Comparison of ENCODE assay signal across 19 mouse cellular contexts in genomic region chr6:99625306-99625705, GRCm38 (mm10). TPM values are rescaled to one million over a fixed set of nuclear protein-coding genes. Genes with fewer than 3 reads are reported as not detected.
DNase-seq lines count a peak whose midpoint lies in the region; ATAC-seq and TF ChIP-seq lines count a peak whose summit lies in the region.
"Had no signal": no experiment of that assay in that cellular context is flagged by ENCODE, and none has a peak within 500 bp of the region (broad histone marks: within the 10 kb centered on the region; RNA-seq: fewer than 3 reads in every experiment).

No protein-coding gene starts in this region.

- H3K9me3 ChIP-seq in liver, embryonic 16.5 days (replicated peaks; ENCODE audit: control insufficient read depth, low read length) = no peaks in the 10 kb centered on the region
- no peaks in the 10 kb centered on the region for H3K9me3 ChIP-seq in stomach, embryonic 16.5 days (replicated peaks; ENCODE audit: control insufficient read depth, low read length)
- H3K9me3 ChIP-seq in stomach, postnatal 0 days (ENCODE audit: control insufficient read depth, low read length) = no peaks in the 10 kb centered on the region
- no peaks in the 10 kb centered on the region for H3K9me3 ChIP-seq in heart, embryonic 11.5 days (replicated peaks; ENCODE audit: control insufficient read depth, low read length)
- H3K9me3 ChIP-seq: embryonic facial prominence, embryonic 15.5 days; forebrain, embryonic 13.5 days; intestine, embryonic 15.5 days had no signal

- H3K27me3 ChIP-seq in liver, embryonic 16.5 days (ENCODE audit: control insufficient read depth, insufficient read depth, low read depth, low read length) = no peaks in the 10 kb centered on the region
- H3K27me3 ChIP-seq in stomach, embryonic 16.5 days (ENCODE audit: control insufficient read depth, insufficient read depth, low read length) = no peaks in the 10 kb centered on the region
- H3K27me3 ChIP-seq in stomach, postnatal 0 days (ENCODE audit: control insufficient read depth, insufficient read depth, low read length) = no peaks in the 10 kb centered on the region
- no peaks in the 10 kb centered on the region for H3K27me3 ChIP-seq in heart, embryonic 11.5 days (ENCODE audit: control insufficient read depth, insufficient read depth, low read length)
- H3K27me3 ChIP-seq: embryonic facial prominence, embryonic 15.5 days; forebrain, embryonic 13.5 days; intestine, embryonic 15.5 days had no signal

- ATAC-seq in liver, embryonic 16.5 days (ENCODE audit: low read depth) = no peak
- no peak for ATAC-seq in stomach, embryonic 16.5 days (ENCODE audit: insufficient read depth, low FRiP score)
- no peak for ATAC-seq in stomach, postnatal 0 days (ENCODE audit: low FRiP score, low TSS enrichment)
- peak; percentile 46; the same call in 1 of the 2 replicates for ATAC-seq in megakaryocyte, adult 5-6 weeks (ENCODE audit: poor library complexity, severe bottlenecking)
- ATAC-seq in heart, embryonic 11.5 days (replicated peaks; ENCODE audit: insufficient number of reproducible peaks, low FRiP score, low TSS enrichment) = no peak
- ATAC-seq: forebrain, embryonic 13.5 days; intestine, embryonic 15.5 days had no signal

- H3K4me1 ChIP-seq in liver, embryonic 16.5 days (ENCODE audit: control insufficient read depth, low read depth, low read length) = no peaks in the 10 kb centered on the region
- peaks cover 10% of the 10 kb centered on the region; the same call in 1 of the 2 replicates for H3K4me1 ChIP-seq in stomach, embryonic 16.5 days (ENCODE audit: control insufficient read depth, insufficient read depth, low read length)
- no peaks in the 10 kb centered on the region for H3K4me1 ChIP-seq in stomach, postnatal 0 days (replicated peaks; ENCODE audit: control insufficient read depth, insufficient read depth)
- H3K4me1 ChIP-seq in heart, embryonic 11.5 days (ENCODE audit: control insufficient read depth, insufficient read depth, low read length) = peaks cover 5% of the 10 kb centered on the region; the same call in 1 of the 2 replicates
- H3K4me1 ChIP-seq: intestine, embryonic 15.5 days had no signal

- 43% methylated on average over 7 of the region's 7 CpGs for WGBS in liver, embryonic 16.5 days (ENCODE audit: insufficient replicate concordance)
- WGBS in stomach, embryonic 16.5 days = 58% methylated on average over 7 of the region's 7 CpGs
- WGBS in stomach, postnatal 0 days = 67% methylated on average over 7 of the region's 7 CpGs
- WGBS in heart, embryonic 11.5 days (ENCODE audit: insufficient replicate concordance) = 68% methylated on average over 7 of the region's 7 CpGs

- no peaks in the 10 kb centered on the region for H3K36me3 ChIP-seq in liver, embryonic 16.5 days (ENCODE audit: control insufficient read depth, insufficient read depth)
- H3K36me3 ChIP-seq in stomach, embryonic 16.5 days (ENCODE audit: control insufficient read depth, insufficient read depth, low read length) = no peaks in the 10 kb centered on the region
- H3K36me3 ChIP-seq in stomach, postnatal 0 days (ENCODE audit: control insufficient read depth, insufficient read depth, low read length) = no peaks in the 10 kb centered on the region
- no peaks in the 10 kb centered on the region for H3K36me3 ChIP-seq in heart, embryonic 11.5 days (ENCODE audit: control insufficient read depth, insufficient read depth, low read length)
- H3K36me3 ChIP-seq: intestine, embryonic 15.5 days had no signal

- DNase-seq in liver = no peak
- no peak for DNase-seq in stomach, postnatal 0 days (ENCODE audit: low spot score)
- DNase-seq: adrenal gland, adult 8-10 months; cerebellum, adult 11 months; cerebellum, adult 8-10 months; cerebellum, postnatal 36 days; gastrocnemius, adult 2 months; gastrocnemius, postnatal 25 days; heart, postnatal 10 days; heart, postnatal 4 days had no signal

- no peak overlapping the region for H3K4me2 ChIP-seq in liver, embryonic 16.5 days (ENCODE audit: low read depth, low read length)
- no peak overlapping the region for H3K4me2 ChIP-seq in stomach, embryonic 16.5 days (ENCODE audit: low read depth, low read length)
- no peak overlapping the region for H3K4me2 ChIP-seq in stomach, postnatal 0 days (replicated peaks; ENCODE audit: low read depth)
- H3K4me2 ChIP-seq in heart, embryonic 11.5 days = no peak overlapping the region
- H3K4me2 ChIP-seq: embryonic facial prominence, embryonic 15.5 days; forebrain, embryonic 13.5 days; hindbrain, embryonic 14.5 days; intestine, embryonic 15.5 days had no signal

- H3K27ac ChIP-seq in liver, embryonic 16.5 days (ENCODE audit: low read length) = 0 out of 2 replicates have a peak overlapping the region, but pooled peaks have one; percentile 7
- H3K27ac ChIP-seq in stomach, embryonic 16.5 days (ENCODE audit: low read length) = 0 out of 2 replicates have a peak overlapping the region, but pooled peaks have one; percentile 6
- H3K27ac ChIP-seq in stomach, postnatal 0 days (replicated peaks) = no peak overlapping the region
- H3K27ac ChIP-seq in heart, embryonic 11.5 days (ENCODE audit: low read depth, low read length) = no peak overlapping the region
- H3K27ac ChIP-seq: embryonic facial prominence, embryonic 15.5 days; forebrain, embryonic 13.5 days; gastrocnemius, adult 2 months; hindbrain, embryonic 14.5 days; intestine, embryonic 15.5 days had no signal

- TF ChIP-seq EP300 in stomach, postnatal 0 days (optimal IDR thresholded peaks at IDR 0.05) = no peak

- TF ChIP-seq CTCF in stomach, postnatal 0 days (IDR thresholded peaks at IDR 0.05; ENCODE audit: low read depth) = no peak

- H3K4me3 ChIP-seq in liver, embryonic 16.5 days (ENCODE audit: low read depth, low read length) = no peak overlapping the region
- H3K4me3 ChIP-seq in stomach, embryonic 16.5 days (replicated peaks; ENCODE audit: low read length) = no peak overlapping the region
- H3K4me3 ChIP-seq in stomach, postnatal 0 days (ENCODE audit: low read depth, low read length) = no peak overlapping the region
- H3K4me3 ChIP-seq in heart, embryonic 11.5 days (ENCODE audit: low read depth, low read length) = no peak overlapping the region
- H3K4me3 ChIP-seq: embryonic facial prominence, embryonic 15.5 days; erythroblast, embryonic 14.5 days; forebrain, embryonic 13.5 days; gastrocnemius, adult 2 months; intestine, embryonic 15.5 days had no signal

- H3K9ac ChIP-seq in liver, embryonic 16.5 days (ENCODE audit: low read depth, low read length) = no peak overlapping the region
- no peak overlapping the region for H3K9ac ChIP-seq in stomach, embryonic 16.5 days (ENCODE audit: low read length)
- H3K9ac ChIP-seq in stomach, postnatal 0 days (ENCODE audit: low read length) = no peak overlapping the region
- no peak overlapping the region for H3K9ac ChIP-seq in heart, embryonic 11.5 days (ENCODE audit: low read depth, low read length)
- H3K9ac ChIP-seq: embryonic facial prominence, embryonic 15.5 days; forebrain, embryonic 13.5 days; hindbrain, embryonic 14.5 days; intestine, embryonic 15.5 days had no signal

RNA-seq across cellular contexts. Expression of gene Eif4e3, which starts 41.3 kb away (rescaled TPM):
- polyA plus RNA-seq in liver, embryonic 16.5 days (2015; fragmentation: Nextera tagmentation; extraction: Ambion mirVana) = 2.4 and 2.7 TPM in 2 replicates
- polyA plus RNA-seq in stomach, embryonic 16.5 days (2015; fragmentation: Nextera tagmentation; extraction: Ambion mirVana) = 10.9 and 11.3 TPM in 2 replicates
- polyA plus RNA-seq in stomach, postnatal 0 days (2015; fragmentation: Nextera tagmentation; extraction: Ambion mirVana) = 7.8 and 8.3 TPM in 2 replicates
- total RNA-seq in megakaryocyte, adult 5-6 weeks (2015) = 48.3 and 53.0 TPM in 2 replicates
- total RNA-seq in megakaryocyte, adult 5-6 weeks (2017) = 45.4 and 56.4 TPM in 2 replicates
- polyA plus RNA-seq in heart, embryonic 11.5 days (2014; fragmentation: Nextera tagmentation; extraction: Ambion mirVana) = 5.8 and 6.1 TPM in 2 replicates
- polyA plus RNA-seq: erythroblast, embryonic 14.5 days had no signal

RNA-seq across cellular contexts. Expression of gene Gm20696, which starts 41.3 kb away (rescaled TPM):
- polyA plus RNA-seq in liver, embryonic 16.5 days (2015; fragmentation: Nextera tagmentation; extraction: Ambion mirVana) = 0.35 and 0.51 TPM in 2 replicates
- 1.9 and 2.0 TPM in 2 replicates for polyA plus RNA-seq in stomach, embryonic 16.5 days (2015; fragmentation: Nextera tagmentation; extraction: Ambion mirVana)
- 1.4 and 1.8 TPM in 2 replicates for polyA plus RNA-seq in stomach, postnatal 0 days (2015; fragmentation: Nextera tagmentation; extraction: Ambion mirVana)
- total RNA-seq in megakaryocyte, adult 5-6 weeks (2015) = 9.6 and 12.1 TPM in 2 replicates
- total RNA-seq in megakaryocyte, adult 5-6 weeks (2017) = 4.4 and 4.8 TPM in 2 replicates
- polyA plus RNA-seq in heart, embryonic 11.5 days (2014; fragmentation: Nextera tagmentation; extraction: Ambion mirVana) = 2.1 and 4.0 TPM in 2 replicates
- polyA plus RNA-seq: erythroblast, embryonic 14.5 days had no signal

Comparison
In these comparisons a context has a peak if more than half of its experiments do, and no peak if none do; other contexts are left out.
1. H3K27ac ChIP-seq: peak in liver, embryonic 16.5 days (single experiment) and stomach, embryonic 16.5 days (single experiment); none in stomach, postnatal 0 days (single experiment) and heart, embryonic 11.5 days (single experiment).